In the genomic region with DNA sequence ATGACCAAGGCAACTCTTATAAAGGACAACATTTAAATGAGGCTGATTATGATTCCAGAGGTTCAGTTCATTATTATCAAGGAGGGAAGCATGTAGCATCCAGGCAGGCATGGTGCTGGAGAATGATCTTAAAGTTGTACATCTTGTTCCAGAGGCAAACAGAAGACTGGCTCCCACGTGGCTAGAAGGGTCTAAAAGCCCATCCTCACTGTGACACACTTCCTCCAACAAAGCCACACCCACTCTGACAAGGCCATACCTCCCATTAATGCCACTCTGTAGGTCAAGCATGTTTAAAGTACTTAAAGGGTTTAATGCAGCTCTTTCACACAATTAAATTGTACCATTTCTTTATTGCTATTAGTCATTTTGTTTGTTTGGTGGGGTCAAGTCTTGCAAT, we compare ENCODE assay signal across 28 mouse cellular contexts. TPM values are rescaled to one million over a fixed set of nuclear protein-coding genes. Genes with fewer than 3 reads are reported as not detected.
DNase-seq lines count a peak whose midpoint lies in the region; ATAC-seq lines count a peak whose summit lies in the region.
"Had no signal": no experiment of that assay in that cellular context is flagged by ENCODE, and none has a peak within 500 bp of the region (broad histone marks: within the 10 kb centered on the region; RNA-seq: fewer than 3 reads in every experiment).

No protein-coding gene starts in this region.

- H3K36me3 ChIP-seq in forebrain, embryonic 16.5 days (ENCODE audit: control insufficient read depth, insufficient read depth): no peaks in the 10 kb centered on the region

- no peak overlapping the region for H3K27ac ChIP-seq in forebrain, embryonic 16.5 days (ENCODE audit: low read length)
- H3K27ac ChIP-seq: embryonic facial prominence, embryonic 13.5 days; embryonic facial prominence, embryonic 15.5 days; forebrain, embryonic 10.5 days; forebrain, embryonic 12.5 days had no signal

- peak; percentile 81 for DNase-seq in heart, adult 11 months
- no peak for DNase-seq in heart, postnatal 36 days
- peak; percentile 32 for DNase-seq in 416B (ENCODE audit: low read depth)
- DNase-seq in ES-CJ7 (ENCODE audit: low read depth, low spot score): peak; percentile 47
- DNase-seq in ZHBTc4 (ENCODE audit: low read depth, low spot score): peak; percentile 47
- no peak for DNase-seq in kidney, adult 11 months
- DNase-seq in left cerebral cortex, postnatal 36 days (ENCODE audit: low spot score in 2 of 2): no peak
- DNase-seq: adrenal gland, adult 2 months; adrenal gland, postnatal 10 days; adrenal gland, postnatal 25 days; B cell, adult 2 months; cerebellum, adult 11 months; cerebellum, adult 18-20 months; cerebellum, adult 8-10 months; cerebellum, adult 9-11 months; cerebellum, postnatal 14 days; cerebellum, postnatal 36 days; embryo, embryonic 11 days; forebrain, postnatal 0 days had no signal

- no peak overlapping the region for H3K4me2 ChIP-seq in forebrain, embryonic 16.5 days (ENCODE audit: low read length)
- H3K4me2 ChIP-seq: embryonic facial prominence, embryonic 13.5 days; embryonic facial prominence, embryonic 15.5 days; forebrain, embryonic 12.5 days had no signal

- H3K27me3 ChIP-seq in forebrain, embryonic 16.5 days (replicated peaks; ENCODE audit: control insufficient read depth, insufficient read depth, low read length): no peaks in the 10 kb centered on the region
- H3K27me3 ChIP-seq: CH12.LX; embryonic facial prominence, embryonic 13.5 days; embryonic facial prominence, embryonic 15.5 days; forebrain, embryonic 12.5 days had no signal

- H3K9me3 ChIP-seq in forebrain, embryonic 16.5 days (ENCODE audit: control insufficient read depth, low read length): no peaks in the 10 kb centered on the region
- H3K9me3 ChIP-seq: embryonic facial prominence, embryonic 13.5 days; embryonic facial prominence, embryonic 15.5 days; forebrain, embryonic 10.5 days; forebrain, embryonic 12.5 days had no signal

- no peak overlapping the region for H3K4me3 ChIP-seq in forebrain, embryonic 16.5 days (replicated peaks; ENCODE audit: low read length)
- H3K4me3 ChIP-seq: embryonic facial prominence, embryonic 13.5 days; embryonic facial prominence, embryonic 15.5 days; erythroblast, embryonic 14.5 days; forebrain, embryonic 10.5 days; forebrain, embryonic 12.5 days had no signal

- intact Hi-C loops in heart, postnatal 36 days (cut with DNase I): no loop called here
- intact Hi-C loops in left cerebral cortex, postnatal 36 days (cut with DNase I): no loop called here

- H3K9ac ChIP-seq in forebrain, embryonic 16.5 days (replicated peaks; ENCODE audit: low read depth, low read length): no peak overlapping the region
- H3K9ac ChIP-seq: embryonic facial prominence, embryonic 13.5 days; embryonic facial prominence, embryonic 15.5 days; forebrain, embryonic 12.5 days; forebrain, postnatal 0 days had no signal

- ATAC-seq in forebrain, embryonic 16.5 days: no peak
- ATAC-seq: CD4-positive, CD25-positive, alpha-beta regulatory T cell, adult 4 months; forebrain, embryonic 14.5 days; forebrain, postnatal 0 days had no signal

- 59% methylated on average over 1 of the region's 1 CpGs for WGBS in forebrain, embryonic 16.5 days

- H3K4me1 ChIP-seq in forebrain, embryonic 16.5 days (replicated peaks; ENCODE audit: control insufficient read depth, insufficient read depth, low read length): peaks cover 2% of the 10 kb centered on the region
- H3K4me1 ChIP-seq: embryonic facial prominence, embryonic 13.5 days; forebrain, embryonic 10.5 days; forebrain, embryonic 12.5 days had no signal

RNA-seq across cellular contexts. Expression of gene Asxl2, which starts 7.1 kb away (rescaled TPM):
- total RNA-seq in heart, postnatal 36 days (2021): 10 to 100 TPM; 24.0 to 28.1 TPM
- polyA plus RNA-seq in forebrain, embryonic 16.5 days (2015; fragmentation: Nextera tagmentation; extraction: Ambion mirVana): 13.2 and 15.7 TPM in 2 replicates
- 10 to 100 TPM; 26.0 to 35.6 TPM for total RNA-seq in left cerebral cortex, postnatal 36 days (2021)

Comparison
In these comparisons a context has a peak if more than half of its experiments do, and no peak if none do; other contexts are left out.
1. DNase-seq: peak in heart, adult 11 months (single experiment), 416B (single experiment), ES-CJ7 (single experiment) and ZHBTc4 (single experiment); none in heart, postnatal 36 days (0 of 2), kidney, adult 11 months (single experiment) and left cerebral cortex, postnatal 36 days (0 of 2).